Mouse (Mus musculus): ENCODE data around the gene Glp2r.

Glp2r gene

DNA sequence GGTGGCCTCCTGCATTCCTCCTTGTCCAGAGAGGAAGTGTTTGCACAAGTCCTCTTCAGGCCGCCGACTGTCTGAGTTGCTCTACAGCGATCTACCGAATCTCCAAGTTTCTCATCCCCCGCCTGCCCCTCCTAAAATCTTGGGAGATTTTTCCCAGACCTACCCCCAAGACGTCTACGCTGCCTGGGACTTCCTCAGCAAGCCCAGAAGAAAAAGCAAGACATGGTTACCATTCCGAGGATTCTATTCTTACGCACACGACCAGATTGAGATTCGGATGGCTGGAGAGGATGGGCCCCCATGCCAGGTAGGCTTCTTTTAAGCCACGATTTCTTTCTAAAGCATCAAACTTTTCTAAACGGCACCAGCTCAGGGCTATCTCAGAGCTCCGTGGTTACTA, at the start of gene Glp2r:
Gene Glp2r, minus strand, starts transcription at position 101 of the 400 bp plus-strand sequence.
- DNase-seq (ENCODE audit: low spot score in 2 of 2): no peak

DNA sequence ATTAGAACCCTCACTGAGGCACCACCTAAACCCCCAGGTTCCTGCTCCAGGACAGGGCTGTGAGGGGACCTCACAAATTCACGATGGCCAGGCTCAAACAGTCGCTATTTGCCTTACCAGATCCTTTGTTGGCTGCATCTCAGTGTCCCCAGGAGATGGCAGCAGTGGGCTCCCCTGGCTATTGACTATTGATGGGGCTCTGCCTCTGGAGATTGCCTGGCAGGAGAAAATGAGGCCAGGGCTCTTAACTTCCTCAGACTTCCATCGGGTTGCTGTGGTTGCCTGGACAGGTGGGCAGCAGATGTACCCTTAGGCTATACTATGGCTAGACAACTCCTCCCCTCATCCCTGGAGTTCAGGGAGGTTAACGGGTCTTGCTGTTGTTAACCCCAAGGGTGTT, 49.3 kb upstream of the Glp2r start:
- peak in 1 of 2 experiments; percentile 55 for DNase-seq (ENCODE audit: low spot score in 2 of 2)

DNA sequence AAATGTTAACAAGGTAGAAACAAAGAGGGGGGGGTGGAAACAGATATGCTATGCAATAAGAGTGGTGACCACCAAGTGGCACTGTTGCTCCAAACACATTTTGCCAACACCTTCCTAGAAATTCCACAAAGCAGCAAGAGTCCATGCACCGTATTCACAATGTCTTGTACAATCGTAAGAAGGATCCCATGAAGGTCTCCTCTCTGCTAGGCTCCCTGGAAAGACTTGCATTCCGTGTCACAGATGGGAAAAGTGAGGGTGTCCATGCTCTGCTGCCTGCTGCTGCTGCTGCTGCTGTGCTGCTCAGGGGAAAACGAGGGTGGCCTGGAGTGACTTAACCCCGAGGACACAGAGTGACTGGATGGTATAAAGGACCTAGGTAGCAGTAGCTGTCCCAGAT, 48.7 kb upstream of the Glp2r start:
- DNase-seq (ENCODE audit: low spot score in 2 of 2): peak in 1 of 2 experiments; percentile 42

DNA sequence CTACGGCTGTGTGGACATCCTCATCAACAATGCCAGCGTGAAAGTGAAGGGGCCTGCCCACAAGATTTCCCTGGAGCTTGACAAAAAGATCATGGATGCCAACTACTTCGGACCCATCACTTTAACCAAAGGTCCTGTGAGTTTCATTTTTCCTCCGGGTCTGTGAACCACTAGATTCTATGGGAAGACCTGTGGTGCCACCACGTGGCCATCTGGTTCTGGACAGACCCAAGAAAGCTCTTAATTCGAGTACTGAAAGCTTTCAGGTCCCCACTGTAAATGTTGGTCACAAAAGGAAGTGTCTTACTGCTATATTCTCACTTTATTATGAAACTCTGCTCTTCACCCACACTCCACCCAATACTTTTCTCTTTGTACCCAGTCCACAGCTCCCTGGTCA, 40.6 kb upstream of the Glp2r start:
- no peak for DNase-seq (ENCODE audit: low spot score in 2 of 2)

DNA sequence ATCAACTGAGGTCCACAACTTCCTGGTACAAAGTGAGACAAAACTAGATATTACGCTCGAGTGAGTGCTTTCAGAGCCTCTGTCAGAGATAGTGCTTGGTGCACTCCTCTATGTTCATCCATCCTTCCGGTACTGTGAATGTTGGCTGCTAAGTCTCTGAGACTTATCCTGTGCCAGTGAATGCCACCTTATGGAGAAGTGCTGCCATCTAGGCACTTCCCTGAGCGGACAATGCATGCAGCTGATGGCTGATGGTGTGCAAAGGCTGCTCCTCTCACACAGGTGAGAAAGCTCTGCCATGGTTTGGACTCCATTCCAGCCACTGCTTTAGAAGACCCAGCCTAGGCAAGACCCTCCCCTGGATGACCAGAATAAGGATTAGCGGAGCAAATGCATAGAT, 37.1 kb upstream of the Glp2r start:
- DNase-seq (ENCODE audit: low spot score in 2 of 2): no peak

DNA sequence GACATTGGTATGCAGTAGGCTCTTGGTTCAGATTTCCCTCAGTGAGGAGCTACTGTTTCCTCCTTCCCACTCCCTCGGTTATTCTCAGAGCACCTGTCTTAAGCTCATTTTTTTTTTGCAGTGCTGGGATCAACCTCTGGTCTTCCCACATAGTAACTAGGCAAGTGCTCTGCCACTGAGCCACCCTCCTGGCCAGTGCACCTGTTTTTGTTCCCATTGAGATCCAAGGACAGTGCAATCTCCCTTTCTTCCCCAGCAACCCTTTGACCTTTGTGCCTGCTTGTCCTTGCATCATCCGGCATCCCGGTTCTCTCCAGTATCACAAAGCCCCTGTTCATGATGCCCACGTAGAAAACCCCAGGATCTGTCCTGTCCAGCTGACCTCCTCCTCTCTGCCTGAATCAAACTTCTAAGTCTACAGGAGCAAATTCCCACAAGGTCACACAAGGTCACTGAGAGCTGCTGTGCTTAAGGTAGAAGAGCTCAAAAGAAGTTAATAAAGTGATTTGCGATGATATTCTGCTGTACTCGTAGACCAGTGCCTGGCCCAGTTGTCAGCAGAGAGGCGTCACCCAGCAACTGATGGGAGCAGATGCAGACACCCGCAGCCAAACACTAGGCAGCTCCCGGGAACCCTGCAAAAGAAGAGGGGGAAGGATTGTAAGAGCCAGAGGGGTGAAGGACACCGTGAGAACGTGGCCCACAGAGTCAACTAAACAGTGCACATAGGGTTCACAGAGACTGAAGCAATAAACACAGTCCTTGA, 36.1 kb upstream of the Glp2r start:
- DNase-seq (ENCODE audit: low spot score in 2 of 2): no peak

DNA sequence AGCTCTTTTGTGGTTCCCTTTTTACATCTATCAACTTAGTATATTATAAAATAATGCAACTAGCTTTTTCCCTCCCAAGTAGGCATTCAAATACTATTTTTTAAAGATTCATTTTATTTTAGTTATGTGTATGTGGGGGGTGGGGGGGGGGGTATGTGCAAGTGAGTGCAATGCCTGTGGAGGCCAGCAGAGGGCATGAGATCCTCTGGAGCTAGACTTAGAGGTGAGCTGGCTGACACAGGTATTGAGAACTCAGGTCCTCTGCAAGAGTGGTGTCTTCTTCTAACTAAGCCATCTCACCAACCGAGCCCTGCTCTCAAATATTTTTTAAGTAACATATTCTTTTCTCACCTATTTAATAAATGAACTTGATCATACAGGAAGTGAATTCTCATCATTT, 34.6 kb upstream of the Glp2r start:
- no peak for DNase-seq (ENCODE audit: low spot score in 2 of 2)

DNA sequence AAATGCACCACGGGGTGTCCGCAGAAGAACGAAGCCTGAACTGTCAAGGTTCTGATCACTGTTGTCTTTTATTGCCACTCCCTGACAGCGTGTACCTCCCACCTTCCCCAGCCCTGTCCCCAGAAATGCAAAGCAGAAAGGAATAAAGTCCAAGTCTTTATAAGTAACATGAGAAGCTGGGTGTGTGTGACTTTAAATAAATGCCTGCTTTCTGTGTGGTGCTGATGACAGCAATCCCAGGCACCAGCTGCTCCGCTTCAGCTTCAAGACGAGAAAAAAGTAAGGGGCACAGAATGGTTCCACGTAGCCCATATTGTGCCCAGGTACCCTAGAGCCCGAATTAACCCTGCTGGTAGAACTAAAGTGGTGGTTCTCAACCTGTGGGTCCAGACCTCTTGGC, 30.2 kb upstream of the Glp2r start:
- no peak for DNase-seq (ENCODE audit: low spot score in 2 of 2)

DNA sequence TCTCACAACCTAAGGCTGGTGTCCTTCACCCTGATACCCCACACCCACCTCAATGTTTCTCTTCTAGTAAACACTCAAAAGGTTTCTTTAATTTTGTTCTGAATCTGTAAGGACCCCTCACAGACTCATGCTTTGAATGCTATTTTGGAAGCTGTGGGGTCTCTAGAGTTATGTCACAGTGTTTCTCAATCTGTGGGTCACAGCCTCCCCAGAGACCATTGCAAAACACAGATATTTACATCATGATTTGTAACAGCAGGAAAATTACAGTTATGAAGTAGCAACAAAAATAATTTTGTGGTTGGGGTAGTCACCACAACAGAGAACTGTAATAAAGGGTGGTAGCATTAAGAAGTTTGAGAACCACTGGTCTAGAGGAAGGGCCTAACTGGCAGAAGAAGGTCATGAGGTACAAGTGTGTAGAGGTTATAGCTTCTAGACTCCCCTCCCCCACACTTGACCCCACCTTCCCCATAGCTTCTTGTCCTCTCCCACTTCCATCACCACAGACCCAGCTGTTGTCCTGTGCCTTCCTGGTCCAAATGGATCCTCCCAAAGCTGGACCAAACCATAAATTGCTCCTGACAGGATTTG, 29.3 kb upstream of the Glp2r start:
- no peak for DNase-seq (ENCODE audit: low spot score in 2 of 2)

DNA sequence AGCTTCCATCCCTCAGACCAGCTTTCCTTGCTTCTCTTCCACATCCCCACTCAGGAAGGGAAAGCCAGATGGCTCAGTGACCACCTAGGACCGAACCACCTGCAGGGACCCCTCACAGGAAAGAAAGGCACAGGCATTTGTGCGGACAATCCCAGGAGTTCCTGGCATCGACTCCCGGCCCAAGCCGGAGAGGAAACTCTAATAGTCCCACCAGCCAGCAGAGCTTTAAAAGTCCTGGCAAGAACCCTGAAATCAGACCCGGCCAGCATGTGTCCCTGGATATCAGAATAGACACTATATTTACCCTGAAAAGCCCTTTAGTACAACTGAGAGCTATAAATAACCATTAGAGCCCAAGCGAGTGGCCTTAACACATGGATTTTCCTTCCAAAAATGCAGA, 27.0 kb upstream of the Glp2r start, which contains the start of gene Dhrs7c:
Gene Dhrs7c, plus strand, starts transcription at position 257 of the 400 bp plus-strand sequence.
- DNase-seq (ENCODE audit: low spot score in 2 of 2): no peak

DNA sequence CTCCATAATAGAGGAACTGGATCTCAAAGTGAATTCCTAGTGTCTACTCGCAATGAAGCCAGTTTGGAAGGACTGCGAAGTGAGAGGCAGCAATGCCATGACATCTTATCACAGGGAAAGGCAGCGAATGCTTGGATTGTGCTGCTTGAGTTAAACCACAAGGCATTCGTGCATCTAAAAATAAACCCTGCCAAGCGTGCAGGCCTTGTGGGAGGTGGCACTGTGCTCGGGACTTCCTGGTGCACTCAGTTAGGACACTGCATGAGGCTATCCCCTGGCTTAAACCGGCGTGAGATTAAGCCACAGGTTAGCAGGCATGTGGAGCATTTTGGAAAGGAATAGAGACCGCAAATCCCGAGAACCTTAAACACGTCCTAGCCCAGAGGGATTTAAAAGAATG, 19.2 kb upstream of the Glp2r start:
- no peak for DNase-seq (ENCODE audit: low spot score in 2 of 2)

DNA sequence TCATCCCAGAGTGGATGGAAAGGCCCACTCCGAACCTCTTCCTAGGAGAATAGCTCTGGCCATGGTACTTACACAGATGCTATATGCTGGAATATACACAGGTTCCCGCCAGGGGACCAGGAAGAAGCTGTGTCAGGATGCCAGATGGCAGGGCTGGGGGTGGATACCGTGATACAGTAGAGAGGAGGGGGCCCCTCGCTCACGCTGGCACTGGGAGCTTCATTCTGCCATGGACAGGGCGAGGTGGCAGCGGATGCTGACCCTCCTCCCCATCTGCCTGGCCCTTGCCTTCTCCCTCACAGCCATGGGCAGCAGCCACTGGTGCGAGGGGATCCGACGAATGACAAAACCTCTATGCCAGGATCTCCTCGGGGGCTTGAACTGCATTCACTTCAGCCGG, 3.4 kb upstream of the Glp2r start, which contains the start of gene Gsg1l2:
Gene Gsg1l2, plus strand, starts transcription at position 230 of the 400 bp plus-strand sequence.
- DNase-seq (ENCODE audit: low spot score in 2 of 2): no peak

DNA sequence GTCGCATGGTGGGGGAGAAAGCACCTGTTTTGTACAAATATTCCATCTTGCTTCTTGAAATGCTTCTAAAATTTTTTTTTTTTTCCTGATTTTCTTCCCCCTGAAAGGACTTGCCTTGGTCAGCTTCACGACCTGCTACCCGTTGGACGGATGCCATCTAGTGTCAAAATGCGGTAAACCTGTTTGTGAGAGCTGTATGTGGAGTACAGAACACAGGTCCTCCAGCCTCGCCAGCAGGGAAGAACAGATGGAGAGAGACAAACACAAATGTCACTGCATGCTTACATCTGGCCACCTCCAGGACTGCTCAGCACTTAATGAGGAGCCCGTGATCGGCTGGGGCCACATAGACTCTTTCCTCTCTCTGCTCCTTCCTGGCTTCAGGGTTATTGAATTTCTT, 1.6 kb upstream of the Glp2r start:
- peak; percentile 52 to 56 for DNase-seq (ENCODE audit: low spot score in 2 of 2)

DNA sequence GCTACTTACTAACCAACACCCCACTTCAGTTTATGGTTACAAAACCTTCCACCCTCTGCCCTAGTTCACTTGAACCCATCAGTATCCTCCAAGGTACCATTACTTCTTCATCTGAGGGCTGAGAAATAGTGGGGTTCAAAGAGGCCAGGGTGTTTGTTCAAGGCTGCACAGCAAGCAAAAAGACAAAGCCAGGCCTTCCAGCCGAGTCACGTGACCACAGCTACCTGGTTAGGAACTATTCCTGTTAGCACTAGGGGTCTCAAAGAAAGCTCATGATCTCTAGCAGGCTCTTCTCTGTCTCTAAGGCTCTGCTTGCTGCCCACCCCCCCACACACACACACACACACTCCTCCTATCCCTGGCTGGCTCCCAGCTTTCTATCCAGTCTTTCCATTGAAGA, 738 bp upstream of the Glp2r start:
- no peak for DNase-seq (ENCODE audit: low spot score in 2 of 2)

DNA sequence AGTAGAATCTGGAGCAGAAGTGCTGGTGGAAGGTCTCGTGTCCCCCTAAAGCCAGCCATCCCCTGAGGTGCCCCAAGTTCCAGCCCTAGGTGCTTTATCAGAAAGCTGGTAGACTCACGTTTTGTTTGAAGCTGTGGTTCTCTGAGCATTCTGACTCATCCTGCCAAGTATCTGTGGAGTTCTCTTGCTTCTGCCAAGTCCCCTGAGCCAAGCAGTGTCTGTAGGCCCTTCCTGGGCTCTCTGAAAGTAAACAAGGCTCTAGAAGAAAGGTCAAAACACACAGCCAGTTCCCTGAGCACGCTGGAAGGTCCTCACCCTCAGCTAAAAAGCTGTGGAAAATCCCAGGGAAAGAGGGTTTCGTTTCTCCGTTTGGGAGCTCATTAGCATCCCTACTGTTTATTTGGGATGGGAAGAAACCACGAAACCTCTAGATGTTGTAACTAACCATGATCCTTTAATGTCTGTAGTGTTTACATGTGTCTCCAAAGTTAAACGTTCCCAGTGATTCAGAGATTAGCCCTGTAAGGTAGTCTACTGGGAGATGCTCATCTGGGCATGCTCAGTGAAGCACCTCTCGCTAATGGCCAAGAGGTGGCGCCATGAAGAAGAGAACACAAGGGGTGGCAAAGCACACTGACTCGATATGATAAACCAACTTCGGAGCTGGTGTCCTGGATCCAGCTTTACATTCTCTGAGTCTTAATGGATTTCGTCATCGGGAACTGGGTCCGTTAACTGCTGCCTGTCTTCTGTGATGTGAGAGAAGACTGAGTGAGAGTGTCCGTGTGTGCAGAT, 13.4 kb downstream of the Glp2r start:
- DNase-seq (ENCODE audit: low spot score in 2 of 2): no peak

DNA sequence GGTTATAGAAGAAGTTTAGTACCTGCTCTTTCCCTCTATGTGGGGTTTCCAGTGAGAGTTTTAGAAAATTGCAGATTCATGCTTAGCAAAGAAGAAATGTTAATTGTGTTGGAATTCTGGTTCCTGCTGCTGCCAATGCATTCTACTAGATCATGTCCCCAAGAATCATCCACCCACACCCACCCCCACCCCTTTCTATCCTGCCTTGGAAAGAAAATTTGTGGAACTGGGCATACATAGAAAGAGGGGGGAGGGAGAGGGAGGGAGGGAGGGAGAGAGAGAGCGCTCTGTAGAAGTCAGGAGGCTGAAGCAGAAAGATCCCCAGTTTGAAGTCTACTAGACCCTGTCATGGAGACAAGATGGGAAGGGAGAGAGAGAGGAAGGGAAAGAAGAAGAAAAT, 14.7 kb downstream of the Glp2r start:
- no peak for DNase-seq (ENCODE audit: low spot score in 2 of 2)

DNA sequence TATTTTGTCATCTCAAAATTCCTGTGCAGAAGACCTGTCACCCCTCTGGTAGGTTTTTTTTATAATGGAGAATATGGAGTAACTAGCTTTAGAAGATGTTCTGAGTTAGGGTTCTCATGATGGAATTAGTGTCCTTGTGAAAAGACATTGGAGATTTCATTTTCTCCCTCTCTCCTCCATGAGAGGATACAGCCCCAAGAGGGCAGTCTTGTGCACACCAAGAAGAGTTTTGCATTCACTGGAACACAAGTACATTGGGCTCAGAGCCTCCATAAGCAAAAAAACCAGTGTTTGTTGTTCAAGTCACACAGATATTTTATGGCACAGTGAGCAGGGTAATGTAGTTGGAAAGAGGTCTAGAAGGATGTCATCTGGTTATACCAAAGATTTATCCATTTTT, 29.4 kb downstream of the Glp2r start:
- DNase-seq (ENCODE audit: low spot score in 2 of 2): no peak

DNA sequence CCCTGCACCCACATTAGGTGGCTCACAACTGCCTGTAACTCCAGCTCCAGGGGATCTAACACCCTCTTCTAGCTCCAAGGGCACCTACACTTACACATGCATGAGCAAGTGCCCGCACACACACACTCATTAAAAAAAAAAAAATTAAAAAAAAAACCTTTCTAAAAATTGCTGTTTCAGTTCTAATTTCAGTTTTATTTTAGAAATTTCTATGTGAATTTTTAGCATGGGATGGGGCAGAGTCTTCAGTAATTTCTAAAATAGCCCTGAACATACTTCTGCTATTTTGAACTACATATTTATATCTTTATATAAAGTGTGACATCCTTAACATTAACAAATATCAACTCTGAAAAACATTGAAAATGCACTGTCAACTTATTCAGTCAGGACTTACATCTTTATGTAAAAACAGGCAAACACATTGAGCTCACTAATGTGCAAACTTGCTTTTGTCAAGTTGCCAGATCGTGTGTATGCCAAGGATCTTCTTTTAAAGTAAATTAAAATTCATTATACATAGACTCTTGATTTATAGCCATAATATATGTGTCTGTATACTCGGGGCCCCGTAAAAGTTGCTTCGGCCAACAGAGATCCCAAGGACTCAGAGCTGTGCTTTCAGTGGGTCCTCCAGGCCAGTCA, 32.0 kb downstream of the Glp2r start:
- no peak for DNase-seq (ENCODE audit: low spot score in 2 of 2)

DNA sequence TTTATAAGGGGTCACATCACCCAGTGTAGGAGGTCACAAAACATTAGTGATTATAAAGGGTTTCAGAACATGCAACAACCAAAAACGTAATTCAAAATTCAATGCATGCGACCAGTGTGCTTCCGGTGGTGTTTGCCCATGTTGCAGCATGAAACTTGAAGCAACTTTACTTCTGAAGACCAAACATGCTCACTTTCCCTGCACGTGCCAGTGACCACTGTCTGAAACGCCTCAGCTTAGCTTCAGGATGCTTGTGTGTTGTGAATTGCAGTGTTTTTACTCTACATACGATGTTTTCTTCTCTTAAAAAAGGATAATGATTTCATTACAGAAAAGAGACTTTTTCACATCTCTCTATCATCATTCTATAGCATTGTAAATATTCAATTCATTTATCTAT, 32.6 kb downstream of the Glp2r start:
- no peak for DNase-seq (ENCODE audit: low spot score in 2 of 2)

DNA sequence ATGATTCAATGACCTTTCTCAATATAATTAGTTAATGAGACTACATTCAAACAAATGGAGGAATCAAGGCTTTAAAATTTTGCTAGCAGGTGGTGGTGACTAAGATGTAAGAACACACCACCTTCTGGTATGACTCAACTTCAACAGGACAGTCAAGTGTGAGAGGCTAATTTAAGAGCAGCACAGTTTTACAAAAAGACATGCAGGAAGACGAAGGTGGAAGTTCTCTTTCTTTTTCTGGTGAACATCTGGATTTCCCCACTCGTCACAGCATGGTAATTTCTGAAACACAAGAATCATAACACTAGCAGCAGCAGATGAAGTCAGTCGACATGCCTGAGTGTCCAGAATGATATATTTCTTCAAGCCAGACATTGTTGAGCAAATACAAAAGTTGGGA, 36.4 kb downstream of the Glp2r start:
- no peak for DNase-seq (ENCODE audit: low spot score in 2 of 2)

DNA sequence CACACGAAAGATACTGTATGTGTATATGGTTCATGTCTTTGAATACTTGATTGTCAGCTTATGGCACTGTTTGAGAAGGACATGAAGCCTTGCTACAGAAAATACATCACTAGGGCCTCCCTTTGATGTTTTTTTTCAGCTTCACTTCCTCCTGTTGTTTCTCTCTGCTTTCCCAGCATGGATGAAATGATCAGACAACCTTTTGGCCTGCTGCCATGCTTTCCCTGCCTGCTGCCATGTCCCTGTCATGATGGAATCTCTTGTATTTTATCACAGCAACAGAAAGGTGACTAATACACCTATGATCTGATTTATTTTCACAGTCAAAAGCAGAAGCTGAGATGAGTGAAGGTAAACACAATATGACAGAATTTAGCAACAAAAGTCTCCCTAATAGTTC, 37.2 kb downstream of the Glp2r start:
- no peak for DNase-seq (ENCODE audit: low spot score in 2 of 2)

DNA sequence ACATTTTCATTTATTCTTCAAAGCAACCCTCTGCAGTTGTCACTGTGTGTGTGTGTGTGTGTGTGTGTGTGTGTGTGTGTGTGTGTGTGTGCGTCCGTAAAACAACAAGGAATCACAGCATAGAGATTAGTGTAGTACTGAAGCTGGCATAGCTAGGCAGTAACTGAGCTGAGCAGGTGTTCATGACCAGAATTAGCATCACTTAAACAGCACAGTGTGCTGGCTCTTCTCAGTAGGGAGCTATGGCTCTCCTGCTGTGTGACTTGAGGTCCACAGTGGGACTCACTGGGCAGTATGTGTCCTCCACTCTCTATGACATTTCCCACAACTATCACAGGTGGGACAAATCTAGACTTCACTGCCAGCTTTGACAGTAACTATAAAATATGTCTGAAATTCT, 39.9 kb downstream of the Glp2r start:
- DNase-seq (ENCODE audit: low spot score in 2 of 2): no peak
